Mouse (Mus musculus) forebrain, postnatal 0 days (tissue): ENCODE data around the gene Pum2. TPM values are rescaled to one million over a fixed set of nuclear protein-coding genes. Genes with fewer than 3 reads are reported as not detected.

Experiments used
- ATAC-seq: fragments of 200-750 bp; cut with Nextera tagmentation; 2 replicates; pipeline ENCODE4 v1.8.0; 2017; ENCODE audit warnings: mild to moderate bottlenecking, moderate library complexity
- DNase-seq: peaks from one replicate; pipeline ENCODE4 v3.0.0-alpha.2; 2015
- H3K27ac ChIP-seq: fragments of 300-500 bp; sonication (generic); 2 replicates; pipeline ENCODE4 v1.5.1; 2014; ENCODE audit warnings: low read depth, mild to moderate bottlenecking, antibody characterized with exemption, low read length, moderate library complexity, mixed read lengths
- H3K27me3 ChIP-seq: fragments of 300-500 bp; sonication (generic); 2 replicates; pipeline ENCODE4 v1.6.1; 2014; ENCODE audit warnings: mild to moderate bottlenecking, low read length, mixed read lengths; ENCODE audit not compliant: insufficient read depth
- H3K36me3 ChIP-seq: fragments of 300-500 bp; sonication (generic); 2 replicates; pipeline ENCODE4 v1.6.1; 2014; ENCODE audit warnings: mild to moderate bottlenecking, moderate library complexity; ENCODE audit not compliant: insufficient read depth
- H3K4me1 ChIP-seq: fragments of 300-500 bp; sonication (generic); 2 replicates; pipeline ENCODE4 v1.6.1; 2014; ENCODE audit warnings: antibody characterized with exemption; ENCODE audit not compliant: insufficient read depth
- H3K4me2 ChIP-seq: fragments of 300-500 bp; sonication (generic); 2 replicates; pipeline ENCODE4 v1.6.1; 2014; ENCODE audit warnings: low read depth, mild to moderate bottlenecking, moderate library complexity
- H3K4me3 ChIP-seq: fragments of 300-500 bp; sonication (generic); 2 replicates; pipeline ENCODE4 v1.5.1; 2014; ENCODE audit warnings: low read depth, low read length, mixed read lengths
- H3K9ac ChIP-seq: fragments of 300-500 bp; sonication (generic); 2 replicates; pipeline ENCODE4 v1.6.1; 2014; ENCODE audit warnings: mild to moderate bottlenecking
- H3K9me3 ChIP-seq: fragments of 300-500 bp; sonication (generic); 2 replicates; pipeline ENCODE4 v1.6.1; 2016; ENCODE audit warnings: low read length
- CTCF ChIP-seq: sonication (generic); IDR thresholded peaks from 2 replicates; pipeline ENCODE4 v1.5.1; 2016; ENCODE audit warnings: antibody characterized with exemption, control low read depth, low read depth
- WGBS: fragments of 180-500 bp; shearing (Covaris S2); extraction: QIAGEN DNeasy Blood & Tissue Kit; methylation state at CpG from one replicate; pipeline ENCODE4 v1.1.7; 2014; 5-methylcytosine and 5-hydroxymethylcytosine counted together
- polyA plus RNA-seq: library from polyadenylated mRNA; unstranded; fragments of >200 nt; fragmentation: Nextera tagmentation; extraction: Ambion mirVana; gene quantifications from 2 replicates; pipeline ENCODE4 v1.2.1, GENCODE M21; 2015
- total RNA-seq: library from RNA; depleted of rRNA; stranded (reverse); fragments of >200 nt; gene quantifications from 2 replicates; pipeline ENCODE4 v1.2.3, GENCODE M21; 2014; rRNA removed

The Pum2 gene
- total RNA-seq, result 103 and 133 TPM in 2 replicates
- 29.8 and 37.2 TPM in 2 replicates for polyA plus RNA-seq

- 7% methylated on average over 31 of the region's 41 CpGs for WGBS
- Histone ChIP-seq H3K4me1 (peaks cover 20% of the 10 kb centered on the region), H3K27ac (peak within 1 kb of the TSS; percentile 99), H3K9ac (peak within 1 kb of the TSS; percentile 98), H3K36me3 (no peaks in the 10 kb centered on the region), H3K4me3 (peak within 1 kb of the TSS; percentile 97), H3K27me3 (no peaks in the 10 kb centered on the region), H3K9me3 (no peaks in the 10 kb centered on the region), H3K4me2 (peak within 1 kb of the TSS; percentile 66)
- DNase-seq (peak; percentile 97), ATAC-seq (peak; percentile 97)
- TF ChIP-seq CTCF, result no peak; the same call in 1 of the 2 replicates
Observed at GRCm38 (mm10) chr12:8673974-8674306, at the start of gene Pum2. TSS of gene Pum2 (plus strand) at chr12:8674134.

DNA sequence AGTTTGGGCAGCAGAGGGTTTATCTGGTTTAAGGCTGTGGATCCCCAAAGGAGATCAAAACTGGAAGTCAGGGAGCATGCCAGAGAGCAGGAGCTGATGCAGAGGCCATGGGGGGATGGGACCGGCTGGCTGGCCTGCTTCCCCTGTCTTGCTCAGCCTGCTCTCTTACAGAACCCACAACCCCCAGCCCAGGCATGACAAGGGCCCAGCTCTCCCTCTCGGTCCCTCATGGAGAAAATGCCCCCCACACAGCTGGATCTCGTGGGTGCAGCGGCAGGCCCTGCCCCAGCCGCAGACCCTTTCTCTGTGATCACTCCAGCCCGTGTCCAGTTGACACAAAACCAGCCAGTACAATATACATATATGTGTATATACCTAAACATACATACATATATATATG is 44.4 kb upstream of the Pum2 start:
- Histone ChIP-seq H3K4me2 (no peak overlapping the region), H3K4me1 (no peaks in the 10 kb centered on the region), H3K36me3 (no peaks in the 10 kb centered on the region), H3K9me3 (no peaks in the 10 kb centered on the region), H3K27me3 (no peaks in the 10 kb centered on the region), H3K27ac (no peak overlapping the region), H3K9ac (no peak overlapping the region), H3K4me3 (no peak overlapping the region)
- no peak for DNase-seq
- whole genome bisulfite sequencing, result 96% methylated on average over 6 of the region's 6 CpGs
- no peak for TF ChIP-seq CTCF
- no peak for ATAC-seq

DNA sequence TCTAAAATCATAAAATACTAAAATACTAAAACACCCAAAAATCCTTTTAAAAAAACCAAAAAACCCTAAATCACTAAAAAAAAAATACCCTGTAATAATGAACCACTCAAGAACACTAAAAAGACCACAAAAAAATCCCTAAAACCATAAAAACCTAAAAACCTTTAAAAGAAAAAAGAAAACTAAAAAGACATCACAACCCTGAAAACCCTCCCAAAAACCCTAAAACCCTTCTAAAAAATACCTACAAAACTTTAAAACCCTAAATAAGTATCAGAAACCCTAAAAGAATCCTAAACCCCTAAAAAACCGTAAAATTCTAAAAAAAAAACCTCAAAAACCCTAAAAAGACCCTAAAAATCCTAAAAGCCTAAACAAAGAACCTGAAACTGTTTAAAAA is 42.2 kb upstream of the Pum2 start:
- WGBS, result 92% methylated on average over 1 of the region's 1 CpGs
- DNase-seq, result no peak
- Histone ChIP-seq H3K4me1 (no peaks in the 10 kb centered on the region), H3K27ac (no peak overlapping the region), H3K36me3 (no peaks in the 10 kb centered on the region), H3K9me3 (no peaks in the 10 kb centered on the region), H3K4me3 (no peak overlapping the region), H3K9ac (no peak overlapping the region), H3K4me2 (no peak overlapping the region), H3K27me3 (no peaks in the 10 kb centered on the region)
- no peak for TF ChIP-seq CTCF
- ATAC-seq, result no peak

DNA sequence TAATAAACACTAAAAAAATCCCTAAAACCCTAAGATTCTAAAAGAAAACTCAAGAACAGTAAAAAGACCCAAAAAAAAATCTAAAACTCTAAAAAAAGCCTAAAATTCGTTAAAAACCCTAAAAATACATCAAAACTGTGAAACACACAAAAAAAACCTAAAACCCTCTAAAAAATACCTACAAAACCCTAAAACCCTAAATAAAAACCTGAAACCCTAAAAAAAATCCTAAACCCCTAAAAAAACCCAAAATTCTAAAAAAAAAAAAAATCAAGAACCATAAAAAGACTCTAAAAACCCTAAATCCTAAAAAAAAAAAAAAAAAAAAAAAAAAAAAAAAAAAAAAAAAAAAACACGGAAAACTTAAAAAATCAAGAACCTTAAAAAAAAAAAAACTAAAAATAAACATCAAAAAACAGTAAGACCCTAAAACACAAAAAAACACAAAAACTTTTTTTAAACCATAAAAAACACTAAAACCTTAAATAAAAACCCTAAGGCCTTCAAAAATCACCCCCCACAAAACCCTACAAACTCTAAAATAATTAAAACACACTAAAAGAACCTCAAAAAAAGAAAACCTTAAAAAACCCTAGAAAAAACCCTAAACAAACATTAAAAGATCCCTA is 41.1 kb upstream of the Pum2 start:
- no peak overlapping the region for H3K27ac ChIP-seq
- ATAC-seq (no peak), DNase-seq (no peak)
- no peaks in the 10 kb centered on the region for H3K36me3 ChIP-seq
- no peak overlapping the region for H3K4me2 ChIP-seq
- no peak overlapping the region for H3K9ac ChIP-seq
- H3K27me3 ChIP-seq, result no peaks in the 10 kb centered on the region
- no peak for TF ChIP-seq CTCF
- H3K4me3 ChIP-seq, result no peak overlapping the region
- no peaks in the 10 kb centered on the region for H3K4me1 ChIP-seq
- WGBS, result 89% methylated on average over 2 of the region's 2 CpGs
- no peaks in the 10 kb centered on the region for H3K9me3 ChIP-seq

GRCm38 (mm10) chr12:8634306-8634705 is 39.6 kb upstream of the Pum2 start:
- Histone ChIP-seq H3K4me1 (no peaks in the 10 kb centered on the region), H3K27me3 (no peaks in the 10 kb centered on the region), H3K9me3 (no peaks in the 10 kb centered on the region), H3K27ac (no peak overlapping the region), H3K4me2 (no peak overlapping the region), H3K9ac (no peak overlapping the region), H3K4me3 (no peak overlapping the region), H3K36me3 (no peaks in the 10 kb centered on the region)
- no peak for TF ChIP-seq CTCF
- ATAC-seq (no peak), DNase-seq (no peak)
- WGBS, result 94% methylated on average over 1 of the region's 1 CpGs

GRCm38 (mm10) chr12:8635546-8635945 is 38.4 kb upstream of the Pum2 start:
- H3K4me3 ChIP-seq, result no peak overlapping the region
- H3K36me3 ChIP-seq, result no peaks in the 10 kb centered on the region
- H3K27ac ChIP-seq, result no peak overlapping the region
- DNase-seq, result no peak
- WGBS, result 99% methylated on average over 4 of the region's 4 CpGs
- no peak overlapping the region for H3K4me2 ChIP-seq
- no peak for ATAC-seq
- no peaks in the 10 kb centered on the region for H3K9me3 ChIP-seq
- no peaks in the 10 kb centered on the region for H3K27me3 ChIP-seq
- TF ChIP-seq CTCF, result no peak
- no peak overlapping the region for H3K9ac ChIP-seq
- no peaks in the 10 kb centered on the region for H3K4me1 ChIP-seq

DNA sequence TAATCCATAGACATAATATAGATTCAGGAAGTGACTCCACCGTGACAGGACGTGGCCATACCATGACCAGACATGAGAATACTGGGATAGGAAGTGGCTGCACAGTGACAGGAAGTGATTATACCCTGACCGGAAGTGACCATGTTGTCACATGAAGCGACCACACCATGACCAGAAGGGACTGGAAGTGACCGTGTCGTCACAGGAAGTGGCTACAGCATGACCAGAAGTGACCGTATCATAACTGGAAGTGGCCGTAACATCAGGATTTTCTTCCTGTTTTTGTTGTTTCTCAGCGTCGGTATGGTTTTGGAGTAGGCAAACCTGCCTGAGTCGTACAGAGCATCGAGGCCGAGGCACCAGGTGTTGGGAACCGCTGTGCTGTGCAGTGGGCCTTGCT is 37.0 kb upstream of the Pum2 start:
- WGBS, result 95% methylated on average over 14 of the region's 14 CpGs
- no peak overlapping the region for H3K4me3 ChIP-seq
- H3K4me1 ChIP-seq, result no peaks in the 10 kb centered on the region
- ATAC-seq, result no peak
- H3K36me3 ChIP-seq, result no peaks in the 10 kb centered on the region
- H3K9ac ChIP-seq, result no peak overlapping the region
- no peak for TF ChIP-seq CTCF
- no peak overlapping the region for H3K27ac ChIP-seq
- H3K4me2 ChIP-seq, result no peak overlapping the region
- no peaks in the 10 kb centered on the region for H3K27me3 ChIP-seq
- peak; percentile 10 for DNase-seq
- no peaks in the 10 kb centered on the region for H3K9me3 ChIP-seq
